Mouse (Mus musculus) forebrain, embryonic 12.5 days (tissue): ENCODE measurements around the gene Snrk. TPM values are rescaled to one million over a fixed set of nuclear protein-coding genes. Genes with fewer than 3 reads are reported as not detected.

Experiments
- ATAC-seq: fragments of 200-750 bp; cut with Nextera tagmentation; 2 replicates; pipeline ENCODE4 v1.8.0; 2017; ENCODE audit warnings: moderate TSS enrichment; ENCODE audit not compliant: low FRiP score
- H3K27ac ChIP-seq: fragments of 300-500 bp; sonication (generic); 2 replicates; pipeline ENCODE4 v1.5.1; 2016; ENCODE audit warnings: mild to moderate bottlenecking
- H3K27me3 ChIP-seq: fragments of 300-500 bp; sonication (generic); 2 replicates; pipeline ENCODE4 v1.6.1; 2016; ENCODE audit warnings: mild to moderate bottlenecking
- H3K36me3 ChIP-seq: fragments of 300-500 bp; sonication (generic); replicated peaks from 2 replicates; pipeline ENCODE4 v1.6.1; 2016; ENCODE audit warnings: mild to moderate bottlenecking
- H3K4me1 ChIP-seq: fragments of 300-500 bp; sonication (generic); 2 replicates; pipeline ENCODE4 v1.6.1; 2016
- H3K4me2 ChIP-seq: fragments of 300-500 bp; sonication (generic); 2 replicates; pipeline ENCODE4 v1.6.1; 2016; ENCODE audit warnings: mild to moderate bottlenecking, moderate library complexity
- H3K4me3 ChIP-seq: fragments of 300-500 bp; sonication (generic); replicated peaks from 2 replicates; pipeline ENCODE4 v1.5.1; 2016; ENCODE audit warnings: mild to moderate bottlenecking
- H3K9ac ChIP-seq: fragments of 300-500 bp; sonication (generic); 2 replicates; pipeline ENCODE4 v1.6.1; 2016; ENCODE audit warnings: mild to moderate bottlenecking
- H3K9me3 ChIP-seq: fragments of 300-500 bp; sonication (generic); 2 replicates; pipeline ENCODE4 v1.6.1; 2016
- WGBS: fragments of 180-500 bp; shearing (Covaris S2); methylation state at CpG from one replicate; pipeline ENCODE4 v1.1.7; 2016; 5-methylcytosine and 5-hydroxymethylcytosine counted together
- polyA plus RNA-seq: library from polyadenylated mRNA; unstranded; fragments of >200 nt; fragmentation: Nextera tagmentation; extraction: Ambion mirVana; gene quantifications from 2 replicates; pipeline ENCODE4 v1.2.1, GENCODE M21; 2016

Gene Snrk
- polyA plus RNA-seq, 1 experiment from 2014 or later: 51.1 TPM

- H3K4me3 ChIP-seq: no peak overlapping the region
- H3K4me2 ChIP-seq: no peak overlapping the region
- no peak overlapping the region for H3K27ac ChIP-seq
- no peak for ATAC-seq
- H3K9me3 ChIP-seq: no peaks in the 10 kb centered on the region
- no peaks in the 10 kb centered on the region for H3K27me3 ChIP-seq
- 95% methylated on average over 6 of the region's 6 CpGs for WGBS
- no peaks in the 10 kb centered on the region for H3K4me1 ChIP-seq
- H3K36me3 ChIP-seq: peaks cover 24% of the 10 kb centered on the region
- no peak overlapping the region for H3K9ac ChIP-seq
These were observed 57.7 kb downstream of the Snrk start for GRCm38 (mm10) chr9:122174723-122175122.

GRCm38 (mm10) chr9:122177256-122178220, 60.5 kb downstream of the Snrk start:
- H3K9me3 ChIP-seq: no peaks in the 10 kb centered on the region
- H3K27me3 ChIP-seq: no peaks in the 10 kb centered on the region
- H3K36me3 ChIP-seq: peaks cover 14% of the 10 kb centered on the region
- H3K27ac ChIP-seq: no peak overlapping the region
- no peak overlapping the region for H3K4me2 ChIP-seq
- H3K4me1 ChIP-seq: no peaks in the 10 kb centered on the region
- no peak overlapping the region for H3K4me3 ChIP-seq
- ATAC-seq: no peak
- WGBS: 87% methylated on average over 7 of the region's 7 CpGs
- no peak overlapping the region for H3K9ac ChIP-seq

GRCm38 (mm10) chr9:122178427-122178826, 61.4 kb downstream of the Snrk start:
- ATAC-seq: no peak
- no peaks in the 10 kb centered on the region for H3K9me3 ChIP-seq
- H3K9ac ChIP-seq: no peak overlapping the region
- H3K27ac ChIP-seq: no peak overlapping the region
- no peak overlapping the region for H3K4me2 ChIP-seq
- H3K36me3 ChIP-seq: peaks cover 14% of the 10 kb centered on the region
- no peaks in the 10 kb centered on the region for H3K27me3 ChIP-seq
- H3K4me3 ChIP-seq: no peak overlapping the region
- H3K4me1 ChIP-seq: no peaks in the 10 kb centered on the region
- 82% methylated on average over 4 of the region's 4 CpGs for WGBS

GRCm38 (mm10) chr9:122180105-122180504, 63.0 kb downstream of the Snrk start:
- Histone ChIP-seq H3K9ac (no peak overlapping the region), H3K4me2 (no peak overlapping the region), H3K9me3 (no peaks in the 10 kb centered on the region), H3K4me3 (no peak overlapping the region), H3K27ac (no peak overlapping the region), H3K4me1 (no peaks in the 10 kb centered on the region), H3K36me3 (peaks cover 8% of the 10 kb centered on the region), H3K27me3 (no peaks in the 10 kb centered on the region)
- whole genome bisulfite sequencing: 88% methylated on average over 3 of the region's 3 CpGs
- no peak for ATAC-seq

- Histone ChIP-seq H3K9ac (no peak overlapping the region), H3K9me3 (no peaks in the 10 kb centered on the region), H3K27ac (no peak overlapping the region), H3K4me2 (no peak overlapping the region), H3K4me3 (no peak overlapping the region), H3K36me3 (no peaks in the 10 kb centered on the region), H3K27me3 (no peaks in the 10 kb centered on the region), H3K4me1 (no peaks in the 10 kb centered on the region)
- WGBS: 90% methylated on average over 4 of the region's 4 CpGs
- no peak for ATAC-seq
These were observed 66.0 kb downstream of the Snrk start for GRCm38 (mm10) chr9:122183074-122183473.

GRCm38 (mm10) chr9:122184329-122184728, 67.3 kb downstream of the Snrk start:
- H3K4me2 ChIP-seq: no peak overlapping the region
- no peaks in the 10 kb centered on the region for H3K9me3 ChIP-seq
- ATAC-seq: no peak
- H3K36me3 ChIP-seq: no peaks in the 10 kb centered on the region
- no peaks in the 10 kb centered on the region for H3K27me3 ChIP-seq
- H3K4me1 ChIP-seq: no peaks in the 10 kb centered on the region
- WGBS: 89% methylated on average over 3 of the region's 3 CpGs
- H3K9ac ChIP-seq: no peak overlapping the region
- H3K27ac ChIP-seq: no peak overlapping the region
- no peak overlapping the region for H3K4me3 ChIP-seq

- Histone ChIP-seq H3K4me1 (no peaks in the 10 kb centered on the region), H3K36me3 (no peaks in the 10 kb centered on the region), H3K9ac (no peak overlapping the region), H3K4me2 (no peak overlapping the region), H3K27me3 (no peaks in the 10 kb centered on the region), H3K4me3 (no peak overlapping the region), H3K9me3 (no peaks in the 10 kb centered on the region), H3K27ac (no peak overlapping the region)
- 25% methylated on average over 2 of the region's 2 CpGs for WGBS
- 0 out of 2 replicates have a peak, but pooled peaks have one; percentile 61 for ATAC-seq
These were observed 68.0 kb downstream of the Snrk start for GRCm38 (mm10) chr9:122185061-122185460.

GRCm38 (mm10) chr9:122185953-122186352, 68.9 kb downstream of the Snrk start:
- Histone ChIP-seq H3K27me3 (no peaks in the 10 kb centered on the region), H3K9ac (no peak overlapping the region), H3K27ac (no peak overlapping the region), H3K4me3 (no peak overlapping the region), H3K36me3 (no peaks in the 10 kb centered on the region), H3K4me2 (no peak overlapping the region), H3K4me1 (no peaks in the 10 kb centered on the region), H3K9me3 (no peaks in the 10 kb centered on the region)
- 79% methylated on average over 6 of the region's 6 CpGs for WGBS
- no peak for ATAC-seq

- ATAC-seq: no peak
- 87% methylated on average over 1 of the region's 1 CpGs for WGBS
- Histone ChIP-seq H3K4me1 (no peaks in the 10 kb centered on the region), H3K27me3 (no peaks in the 10 kb centered on the region), H3K36me3 (no peaks in the 10 kb centered on the region), H3K9ac (no peak overlapping the region), H3K27ac (no peak overlapping the region), H3K4me2 (no peak overlapping the region), H3K4me3 (no peak overlapping the region), H3K9me3 (no peaks in the 10 kb centered on the region)
These were observed 69.7 kb downstream of the Snrk start for GRCm38 (mm10) chr9:122186643-122187226.

GRCm38 (mm10) chr9:122187451-122187921, 70.4 kb downstream of the Snrk start:
- Histone ChIP-seq H3K36me3 (no peaks in the 10 kb centered on the region), H3K4me3 (no peak overlapping the region), H3K27ac (no peak overlapping the region), H3K4me1 (no peaks in the 10 kb centered on the region), H3K9me3 (no peaks in the 10 kb centered on the region), H3K9ac (no peak overlapping the region), H3K4me2 (no peak overlapping the region), H3K27me3 (no peaks in the 10 kb centered on the region)
- ATAC-seq: no peak
- 91% methylated on average over 7 of the region's 7 CpGs for WGBS

GRCm38 (mm10) chr9:122188724-122189123, 71.7 kb downstream of the Snrk start:
- H3K9ac ChIP-seq: no peak overlapping the region
- H3K9me3 ChIP-seq: no peaks in the 10 kb centered on the region
- 67% methylated on average over 1 of the region's 1 CpGs for WGBS
- no peaks in the 10 kb centered on the region for H3K4me1 ChIP-seq
- no peaks in the 10 kb centered on the region for H3K27me3 ChIP-seq
- H3K27ac ChIP-seq: no peak overlapping the region
- no peak overlapping the region for H3K4me2 ChIP-seq
- no peaks in the 10 kb centered on the region for H3K36me3 ChIP-seq
- H3K4me3 ChIP-seq: no peak overlapping the region
- no peak for ATAC-seq

GRCm38 (mm10) chr9:122193361-122193760, 76.3 kb downstream of the Snrk start:
- H3K9ac ChIP-seq: no peak overlapping the region
- H3K4me2 ChIP-seq: no peak overlapping the region
- H3K36me3 ChIP-seq: no peaks in the 10 kb centered on the region; the same call in 1 of the 2 replicates
- H3K9me3 ChIP-seq: no peaks in the 10 kb centered on the region
- ATAC-seq: no peak
- H3K27me3 ChIP-seq: no peaks in the 10 kb centered on the region
- no peak overlapping the region for H3K4me3 ChIP-seq
- WGBS: 90% methylated on average over 5 of the region's 5 CpGs
- no peaks in the 10 kb centered on the region for H3K4me1 ChIP-seq
- H3K27ac ChIP-seq: no peak overlapping the region
